Mouse (Mus musculus) midbrain, embryonic 15.5 days (tissue): ENCODE results near the gene Tspan5. TPM values are rescaled to one million over a fixed set of nuclear protein-coding genes. Genes with fewer than 3 reads are reported as not detected.
A peak's percentile ranks its signal among the peaks of the same experiment; 100 is the strongest.

ENCODE experiments used
- ATAC-seq: fragments of 200-750 bp; cut with Nextera tagmentation; replicated peaks from 2 replicates; pipeline ENCODE4 v1.8.0; 2017; ENCODE audit warnings: moderate TSS enrichment
- H3K27ac ChIP-seq: fragments of 300-500 bp; sonication (generic); 2 replicates; pipeline ENCODE4 v1.5.1; 2015; ENCODE audit warnings: mild to moderate bottlenecking, inconsistent platforms
- H3K27me3 ChIP-seq: fragments of 300-500 bp; sonication (generic); replicated peaks from 2 replicates; pipeline ENCODE4 v1.6.1; 2015; ENCODE audit warnings: inconsistent platforms
- H3K36me3 ChIP-seq: fragments of 300-500 bp; sonication (generic); replicated peaks from 2 replicates; pipeline ENCODE4 v1.6.1; 2015; ENCODE audit warnings: inconsistent platforms
- H3K4me1 ChIP-seq: fragments of 300-500 bp; sonication (generic); 2 replicates; pipeline ENCODE4 v1.6.1; 2015; ENCODE audit warnings: inconsistent platforms
- H3K4me2 ChIP-seq: fragments of 300-500 bp; sonication (generic); 2 replicates; pipeline ENCODE4 v1.6.1; 2015; ENCODE audit warnings: inconsistent platforms, mild to moderate bottlenecking, moderate library complexity
- H3K4me3 ChIP-seq: fragments of 300-500 bp; sonication (generic); 2 replicates; pipeline ENCODE4 v1.5.1; 2015; ENCODE audit warnings: mild to moderate bottlenecking, inconsistent platforms
- H3K9ac ChIP-seq: fragments of 300-500 bp; sonication (generic); 2 replicates; pipeline ENCODE4 v1.6.1; 2015; ENCODE audit warnings: mild to moderate bottlenecking, inconsistent platforms
- H3K9me3 ChIP-seq: fragments of 300-500 bp; sonication (generic); 2 replicates; pipeline ENCODE4 v1.6.1; 2016; ENCODE audit warnings: inconsistent platforms
- WGBS: fragments of 180-500 bp; shearing (Covaris S2); methylation state at CpG from one replicate; pipeline ENCODE4 v1.1.7; 2015; ENCODE audit warnings: mixed read lengths; 5-methylcytosine and 5-hydroxymethylcytosine counted together
- polyA plus RNA-seq: library from polyadenylated mRNA; unstranded; fragments of >200 nt; fragmentation: Nextera tagmentation; extraction: Ambion mirVana; gene quantifications from 2 replicates; pipeline ENCODE4 v1.2.1, GENCODE M21; 2015

The Tspan5 gene
- polyA plus RNA-seq, 1 experiment from 2014 or later: 105 TPM

- H3K4me2 ChIP-seq: no peak overlapping the region
- no peak overlapping the region for H3K4me3 ChIP-seq
- H3K9ac ChIP-seq: no peak overlapping the region
- no peaks in the 10 kb centered on the region for H3K9me3 ChIP-seq
- no peaks in the 10 kb centered on the region for H3K36me3 ChIP-seq
- no peak for ATAC-seq
- 67% methylated on average over 8 of the region's 8 CpGs for WGBS
- H3K27ac ChIP-seq: peak overlapping the region; percentile 23; the same call in 1 of the 2 replicates
- H3K27me3 ChIP-seq: no peaks in the 10 kb centered on the region
- H3K4me1 ChIP-seq: peaks cover 72% of the 10 kb centered on the region
These were observed 117.2 kb downstream of the Tspan5 start for GRCm38 (mm10) chr3:138859166-138859565.

DNA sequence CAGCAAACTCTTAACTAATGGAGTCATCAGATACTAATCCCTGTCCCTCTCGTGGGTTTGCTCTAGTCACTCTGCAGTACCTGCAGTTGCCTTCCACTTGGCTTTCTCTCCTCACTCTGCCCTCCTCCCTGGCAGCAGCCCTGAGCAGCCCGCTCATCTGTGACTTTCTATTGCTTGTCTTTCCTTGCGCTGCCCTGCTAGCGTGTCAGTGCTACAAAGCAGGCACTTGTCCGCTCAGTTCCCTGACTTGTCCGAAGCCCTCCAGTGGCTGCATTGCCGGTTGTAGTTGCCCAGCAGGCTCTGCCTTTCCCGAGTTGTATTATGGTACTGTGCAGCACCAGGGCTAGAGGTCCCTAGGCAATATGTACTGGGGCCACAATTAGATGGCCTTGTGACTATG lies 117.7 kb downstream of the Tspan5 start:
- H3K9ac ChIP-seq: no peak overlapping the region
- H3K4me3 ChIP-seq: no peak overlapping the region
- peaks cover 67% of the 10 kb centered on the region for H3K4me1 ChIP-seq
- H3K27me3 ChIP-seq: no peaks in the 10 kb centered on the region
- H3K27ac ChIP-seq: no peak overlapping the region
- no peak overlapping the region for H3K4me2 ChIP-seq
- H3K9me3 ChIP-seq: no peaks in the 10 kb centered on the region
- ATAC-seq: no peak
- no peaks in the 10 kb centered on the region for H3K36me3 ChIP-seq
- 25% methylated on average over 8 of the region's 8 CpGs for WGBS

DNA sequence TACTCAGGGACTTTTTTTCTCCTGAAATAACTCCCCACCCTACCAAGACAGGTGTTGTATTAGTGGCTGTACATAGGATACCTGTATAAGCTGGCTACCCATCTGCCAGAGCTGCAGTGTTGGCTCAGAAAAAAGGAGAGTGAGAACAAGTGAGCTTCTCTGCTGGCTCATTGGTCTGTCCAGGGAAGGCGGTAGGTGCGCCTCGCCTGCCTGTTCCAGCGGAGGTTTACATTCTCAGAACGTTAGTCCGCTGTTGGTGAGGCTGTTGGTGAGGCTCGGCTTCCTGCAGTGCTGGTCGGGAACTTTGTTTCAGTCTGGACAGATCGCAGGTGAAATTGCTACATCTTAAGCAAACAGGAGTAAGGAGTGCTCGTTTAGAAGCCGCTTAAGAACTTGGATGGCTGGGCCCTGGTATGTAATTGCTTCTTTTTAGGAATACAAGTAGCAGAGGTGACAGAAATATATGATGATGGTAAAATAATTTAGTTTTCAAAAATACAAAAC lies 118.3 kb downstream of the Tspan5 start:
- Histone ChIP-seq H3K36me3 (no peaks in the 10 kb centered on the region), H3K4me3 (no peak overlapping the region), H3K27ac (0 out of 2 replicates have a peak overlapping the region, but pooled peaks have one; percentile 14), H3K9me3 (no peaks in the 10 kb centered on the region), H3K27me3 (no peaks in the 10 kb centered on the region), H3K4me1 (peaks cover 61% of the 10 kb centered on the region), H3K9ac (no peak overlapping the region), H3K4me2 (no peak overlapping the region)
- 75% methylated on average over 11 of the region's 11 CpGs for WGBS
- ATAC-seq: no peak

- no peak overlapping the region for H3K9ac ChIP-seq
- H3K36me3 ChIP-seq: no peaks in the 10 kb centered on the region
- peaks cover 54% of the 10 kb centered on the region for H3K4me1 ChIP-seq
- no peaks in the 10 kb centered on the region for H3K27me3 ChIP-seq
- no peak for ATAC-seq
- no peak overlapping the region for H3K4me3 ChIP-seq
- no peak overlapping the region for H3K27ac ChIP-seq
- H3K4me2 ChIP-seq: no peak overlapping the region
- WGBS: 51% methylated on average over 9 of the region's 9 CpGs
- no peaks in the 10 kb centered on the region for H3K9me3 ChIP-seq
These were observed 119.0 kb downstream of the Tspan5 start for GRCm38 (mm10) chr3:138861032-138861431.

DNA sequence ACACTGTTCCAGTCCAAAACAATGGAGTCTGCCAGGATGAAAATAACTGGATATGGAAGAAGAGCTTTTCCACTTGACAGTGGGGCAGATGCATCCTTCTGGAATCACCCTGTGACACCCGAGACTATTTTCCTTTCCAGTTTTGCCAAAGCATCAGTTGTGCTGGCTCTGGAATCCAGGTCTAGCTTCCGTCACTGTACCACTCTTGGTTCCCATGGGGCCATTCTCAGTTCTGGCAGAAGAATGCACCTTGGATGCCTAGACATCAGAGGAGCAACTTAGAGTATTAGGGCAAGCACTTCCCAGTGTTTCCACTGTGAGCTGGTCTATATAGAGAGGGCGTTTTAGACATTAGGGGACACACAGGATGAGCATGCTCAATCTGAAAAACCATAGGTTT lies 119.6 kb downstream of the Tspan5 start:
- Histone ChIP-seq H3K4me3 (no peak overlapping the region), H3K36me3 (no peaks in the 10 kb centered on the region), H3K4me2 (no peak overlapping the region), H3K27ac (no peak overlapping the region), H3K27me3 (no peaks in the 10 kb centered on the region), H3K9me3 (no peaks in the 10 kb centered on the region), H3K4me1 (peaks cover 49% of the 10 kb centered on the region), H3K9ac (no peak overlapping the region)
- no peak for ATAC-seq
- WGBS: 72% methylated on average over 3 of the region's 3 CpGs

DNA sequence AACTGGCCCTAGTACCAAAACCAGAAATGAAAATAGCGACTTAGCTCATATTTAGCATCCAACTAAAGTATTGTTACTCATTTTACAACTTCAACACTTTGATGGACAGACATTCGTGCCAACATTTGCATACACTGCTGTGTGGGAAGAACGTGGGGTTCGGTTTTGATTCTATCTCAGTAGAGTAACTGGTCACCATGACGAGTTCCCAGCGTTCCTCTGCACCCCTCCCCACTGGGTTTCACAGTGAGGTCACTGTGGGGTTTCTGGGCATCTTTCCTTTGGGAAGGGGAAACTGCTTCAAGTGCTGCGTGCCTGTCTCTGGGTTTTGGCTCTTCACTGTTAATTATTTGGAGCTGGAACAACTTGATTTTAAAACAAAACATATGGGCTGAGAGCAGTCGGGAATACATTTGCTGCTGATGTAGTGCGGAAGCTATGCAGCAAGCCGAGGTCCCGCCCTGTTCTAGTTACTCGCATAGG lies 122.2 kb downstream of the Tspan5 start:
- Histone ChIP-seq H3K27ac (no peak overlapping the region), H3K4me2 (no peak overlapping the region), H3K4me3 (no peak overlapping the region), H3K9me3 (no peaks in the 10 kb centered on the region), H3K9ac (no peak overlapping the region), H3K27me3 (no peaks in the 10 kb centered on the region), H3K4me1 (peaks cover 27% of the 10 kb centered on the region), H3K36me3 (no peaks in the 10 kb centered on the region)
- no peak for ATAC-seq
- 79% methylated on average over 12 of the region's 12 CpGs for whole genome bisulfite sequencing

- no peak overlapping the region for H3K9ac ChIP-seq
- no peaks in the 10 kb centered on the region for H3K36me3 ChIP-seq
- H3K27me3 ChIP-seq: no peaks in the 10 kb centered on the region
- no peak for ATAC-seq
- no peak overlapping the region for H3K4me2 ChIP-seq
- no peak overlapping the region for H3K27ac ChIP-seq
- H3K4me1 ChIP-seq: peaks cover 21% of the 10 kb centered on the region
- H3K9me3 ChIP-seq: no peaks in the 10 kb centered on the region
- 87% methylated on average over 5 of the region's 5 CpGs for WGBS
- no peak overlapping the region for H3K4me3 ChIP-seq
These were observed 123.3 kb downstream of the Tspan5 start for GRCm38 (mm10) chr3:138865271-138865670.

- Histone ChIP-seq H3K4me2 (no peak overlapping the region), H3K4me1 (peaks cover 9% of the 10 kb centered on the region; the same call in 1 of the 2 replicates), H3K36me3 (no peaks in the 10 kb centered on the region), H3K9me3 (no peaks in the 10 kb centered on the region), H3K27me3 (no peaks in the 10 kb centered on the region), H3K4me3 (no peak overlapping the region), H3K9ac (no peak overlapping the region), H3K27ac (no peak overlapping the region)
- ATAC-seq: no peak; the same call in 1 of the 2 replicates
- 73% methylated on average over 16 of the region's 16 CpGs for WGBS
These were observed 125.3 kb downstream of the Tspan5 start for GRCm38 (mm10) chr3:138867149-138867848.

- H3K9ac ChIP-seq: no peak overlapping the region
- no peak overlapping the region for H3K4me3 ChIP-seq
- ATAC-seq: no peak
- no peak overlapping the region for H3K27ac ChIP-seq
- H3K4me1 ChIP-seq: peaks cover 9% of the 10 kb centered on the region; the same call in 1 of the 2 replicates
- no peak overlapping the region for H3K4me2 ChIP-seq
- no peaks in the 10 kb centered on the region for H3K36me3 ChIP-seq
- H3K9me3 ChIP-seq: no peaks in the 10 kb centered on the region
- WGBS: 77% methylated on average over 13 of the region's 13 CpGs
- H3K27me3 ChIP-seq: no peaks in the 10 kb centered on the region
These were observed 126.4 kb downstream of the Tspan5 start for GRCm38 (mm10) chr3:138868409-138868808.

DNA sequence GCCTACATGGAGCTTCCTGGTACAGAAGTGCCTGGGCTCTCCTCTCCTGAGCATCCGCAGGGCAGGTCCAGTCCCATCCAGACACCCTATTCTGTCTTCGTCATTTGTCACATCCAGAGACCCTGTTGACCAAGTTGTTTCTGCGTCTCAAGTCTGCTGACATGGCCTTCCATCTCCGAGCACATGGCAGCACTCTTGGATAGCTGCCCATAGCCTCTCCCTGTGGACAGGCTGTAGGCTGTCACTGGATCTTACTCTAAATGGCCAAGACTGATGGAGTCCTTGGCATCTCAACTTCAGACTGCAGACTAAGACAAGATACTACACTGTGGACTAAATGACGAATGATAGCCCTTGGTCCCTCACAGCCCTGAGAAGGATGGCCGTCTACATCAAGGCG lies 133.3 kb downstream of the Tspan5 start:
- H3K9ac ChIP-seq: no peak overlapping the region
- ATAC-seq: no peak
- no peaks in the 10 kb centered on the region for H3K4me1 ChIP-seq
- no peaks in the 10 kb centered on the region for H3K36me3 ChIP-seq
- H3K4me3 ChIP-seq: no peak overlapping the region
- no peaks in the 10 kb centered on the region for H3K9me3 ChIP-seq
- H3K27ac ChIP-seq: no peak overlapping the region
- H3K27me3 ChIP-seq: no peaks in the 10 kb centered on the region
- H3K4me2 ChIP-seq: no peak overlapping the region
- WGBS: 96% methylated on average over 7 of the region's 7 CpGs

DNA sequence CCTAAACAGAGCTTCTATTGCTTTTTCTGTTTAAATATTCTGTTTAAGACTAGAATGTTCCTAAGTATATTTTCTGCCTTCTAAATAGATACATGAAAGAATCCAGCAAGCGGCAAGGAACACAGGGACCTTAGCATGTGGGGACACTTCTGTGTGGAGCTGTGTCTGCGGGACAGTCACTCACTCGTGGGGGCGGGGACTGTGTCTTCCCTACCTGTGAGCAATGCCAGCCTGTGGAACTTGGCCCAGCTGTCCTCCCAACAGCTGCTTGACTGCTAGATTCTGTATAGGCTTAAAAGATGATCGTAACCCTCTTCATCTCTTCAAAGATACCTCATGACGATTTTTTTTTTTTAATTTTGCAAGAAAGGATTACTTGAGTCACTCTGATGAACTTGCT lies 133.9 kb downstream of the Tspan5 start:
- Histone ChIP-seq H3K9ac (no peak overlapping the region), H3K4me1 (peaks cover under 1% of the 10 kb centered on the region; the same call in 1 of the 2 replicates), H3K4me3 (no peak overlapping the region), H3K27ac (no peak overlapping the region), H3K4me2 (no peak overlapping the region), H3K9me3 (no peaks in the 10 kb centered on the region), H3K27me3 (no peaks in the 10 kb centered on the region), H3K36me3 (no peaks in the 10 kb centered on the region)
- WGBS: 97% methylated on average over 6 of the region's 6 CpGs
- ATAC-seq: no peak

DNA sequence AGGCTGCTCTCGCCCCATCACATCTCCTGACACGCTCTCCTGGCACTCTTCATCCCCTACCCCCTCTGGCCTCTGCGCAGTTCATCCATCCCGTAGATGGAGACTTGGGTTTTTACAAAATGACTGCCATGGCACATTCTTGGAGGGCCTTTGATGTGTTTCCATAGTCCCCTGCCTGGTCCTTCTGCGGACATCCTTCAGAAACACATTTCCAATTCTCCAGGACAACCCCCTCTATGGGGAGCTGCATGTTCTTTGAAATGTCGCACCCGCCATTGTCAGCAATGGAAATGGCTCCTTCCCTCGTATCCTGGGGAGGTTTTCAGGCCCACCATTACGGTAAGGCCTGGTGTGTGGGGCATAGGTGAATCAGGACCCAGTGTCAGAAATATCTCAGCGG lies 134.4 kb downstream of the Tspan5 start:
- Histone ChIP-seq H3K4me3 (no peak overlapping the region), H3K9ac (no peak overlapping the region), H3K27ac (no peak overlapping the region; the same call in 1 of the 2 replicates), H3K36me3 (no peaks in the 10 kb centered on the region), H3K4me2 (no peak overlapping the region), H3K4me1 (peaks cover 5% of the 10 kb centered on the region; the same call in 1 of the 2 replicates), H3K9me3 (no peaks in the 10 kb centered on the region), H3K27me3 (no peaks in the 10 kb centered on the region)
- WGBS: 79% methylated on average over 10 of the region's 10 CpGs
- ATAC-seq: no peak

- Histone ChIP-seq H3K4me3 (no peak overlapping the region), H3K36me3 (no peaks in the 10 kb centered on the region), H3K9me3 (no peaks in the 10 kb centered on the region), H3K27ac (no peak overlapping the region; the same call in 1 of the 2 replicates), H3K27me3 (no peaks in the 10 kb centered on the region), H3K4me1 (peaks cover 10% of the 10 kb centered on the region; the same call in 1 of the 2 replicates), H3K9ac (no peak overlapping the region), H3K4me2 (no peak overlapping the region)
- WGBS: 86% methylated on average over 14 of the region's 14 CpGs
- no peak for ATAC-seq
These were observed 135.0 kb downstream of the Tspan5 start for GRCm38 (mm10) chr3:138876931-138877361.
